Mouse (Mus musculus): ENCODE results near the gene Epo.

The Epo gene

GRCm38 (mm10) chr5:137519691-137520550 is 13.1 kb downstream of the Epo start:
- no peak for DNase-seq

- peak in 1 of 2 experiments; percentile 74 for DNase-seq
Measured at GRCm38 (mm10) chr5:137518436-137518835, 14.6 kb downstream of the Epo start, which contains the start of gene Gigyf1. Gene Gigyf1, plus strand, starts transcription at chr5:137518548.

GRCm38 (mm10) chr5:137514811-137515210 is 18.2 kb downstream of the Epo start:
- DNase-seq, result no peak

- peak; percentile 59 to 66 for DNase-seq
Measured at GRCm38 (mm10) chr5:137513951-137514721, 18.9 kb downstream of the Epo start.

- peak; percentile 72 to 82 for DNase-seq
Measured at GRCm38 (mm10) chr5:137512847-137513794, 19.9 kb downstream of the Epo start.

GRCm38 (mm10) chr5:137511706-137512105 is 21.3 kb downstream of the Epo start:
- DNase-seq, result no peak

- peak in 1 of 2 experiments; percentile 58 for DNase-seq
Measured at GRCm38 (mm10) chr5:137510573-137511390, 22.3 kb downstream of the Epo start.

- peak; percentile 87 to 89 for DNase-seq
Measured at GRCm38 (mm10) chr5:137510014-137510501, 23.0 kb downstream of the Epo start.

- peak in 1 of 2 experiments; percentile 45 for DNase-seq
Measured at GRCm38 (mm10) chr5:137504041-137504440, 29.0 kb downstream of the Epo start.

GRCm38 (mm10) chr5:137502667-137503110 is 30.4 kb downstream of the Epo start:
- peak; percentile 90 to 93 for DNase-seq

GRCm38 (mm10) chr5:137501709-137502666 is 31.1 kb downstream of the Epo start, which contains the start of gene Pop7:
Gene Pop7, minus strand, starts transcription at chr5:137502518.
- peak; percentile 99 to 100 for DNase-seq

GRCm38 (mm10) chr5:137500186-137500585 is 32.9 kb downstream of the Epo start:
- DNase-seq, result no peak

GRCm38 (mm10) chr5:137493831-137494230 is 39.2 kb downstream of the Epo start:
- DNase-seq, result peak; percentile 27 to 46

- peak; percentile 47 to 62 for DNase-seq
Measured at GRCm38 (mm10) chr5:137491559-137491958, 41.5 kb downstream of the Epo start.

- peak in 1 of 2 experiments; percentile 45 for DNase-seq
Measured at GRCm38 (mm10) chr5:137487616-137488015, 45.4 kb downstream of the Epo start.

GRCm38 (mm10) chr5:137485851-137486155 is 47.2 kb downstream of the Epo start:
- no peak for DNase-seq

- no peak for DNase-seq
Measured at GRCm38 (mm10) chr5:137485071-137485850, 47.8 kb downstream of the Epo start.

- DNase-seq, result peak; percentile 16 to 49
Measured at GRCm38 (mm10) chr5:137481897-137482296, 51.1 kb downstream of the Epo start.

GRCm38 (mm10) chr5:137481138-137481537 is 51.9 kb downstream of the Epo start:
- DNase-seq, result peak; percentile 91 to 96

All from cerebellum, postnatal 14 days (tissue).